Mouse (Mus musculus) midbrain, embryonic 11.5 days (tissue): ENCODE data around the gene Fndc3b. TPM values are rescaled to one million over a fixed set of nuclear protein-coding genes. Genes with fewer than 3 reads are reported as not detected.

Experiments
- ATAC-seq: fragments of 200-750 bp; cut with Nextera tagmentation; 2 replicates; pipeline ENCODE4 v1.8.0; 2017; ENCODE audit warnings: moderate TSS enrichment, moderate library complexity; ENCODE audit not compliant: low FRiP score
- DNase-seq: peaks from one replicate; pipeline ENCODE4 v3.0.0; 2015; ENCODE audit warnings: low spot score; ENCODE audit errors: missing footprints
- H3K27ac ChIP-seq: fragments of 300-500 bp; sonication (generic); 2 replicates; pipeline ENCODE4 v1.5.1; 2014; ENCODE audit warnings: low read depth, low read length
- H3K27me3 ChIP-seq: fragments of 300-500 bp; sonication (generic); 2 replicates; pipeline ENCODE4 v1.6.1; 2014; ENCODE audit warnings: mild to moderate bottlenecking, low read length, moderate library complexity, mixed read lengths; ENCODE audit not compliant: control insufficient read depth, insufficient read depth
- H3K36me3 ChIP-seq: fragments of 300-500 bp; sonication (generic); 2 replicates; pipeline ENCODE4 v1.6.1; 2014; ENCODE audit warnings: mild to moderate bottlenecking, low read length, moderate library complexity, mixed read lengths; ENCODE audit not compliant: control insufficient read depth, insufficient read depth
- H3K4me1 ChIP-seq: fragments of 300-500 bp; sonication (generic); 2 replicates; pipeline ENCODE4 v1.6.1; 2014; ENCODE audit warnings: low read length; ENCODE audit not compliant: control insufficient read depth, insufficient read depth
- H3K4me2 ChIP-seq: fragments of 300-500 bp; sonication (generic); 2 replicates; pipeline ENCODE4 v1.6.1; 2014; ENCODE audit warnings: mild to moderate bottlenecking, moderate library complexity
- H3K4me3 ChIP-seq: fragments of 300-500 bp; sonication (generic); 2 replicates; pipeline ENCODE4 v1.5.1; 2014; ENCODE audit warnings: low read depth, low read length
- H3K9ac ChIP-seq: fragments of 300-500 bp; sonication (generic); 2 replicates; pipeline ENCODE4 v1.6.1; 2014; ENCODE audit warnings: low read length
- H3K9me3 ChIP-seq: fragments of 300-500 bp; sonication (generic); 2 replicates; pipeline ENCODE4 v1.6.1; 2016; ENCODE audit warnings: low read length; ENCODE audit not compliant: control insufficient read depth
- WGBS: fragments of 180-500 bp; shearing (Covaris S2); extraction: QIAGEN DNeasy Blood & Tissue Kit; methylation state at CpG from one replicate; pipeline ENCODE4 v1.1.7; 2014; 5-methylcytosine and 5-hydroxymethylcytosine counted together
- polyA plus RNA-seq: library from polyadenylated mRNA; unstranded; fragments of >200 nt; fragmentation: Nextera tagmentation; extraction: Ambion mirVana; gene quantifications from 2 replicates; pipeline ENCODE4 v1.2.1, GENCODE M21; 2014

Gene Fndc3b
- polyA plus RNA-seq, 1 experiment from 2014 or later, result 10.1 TPM

DNA sequence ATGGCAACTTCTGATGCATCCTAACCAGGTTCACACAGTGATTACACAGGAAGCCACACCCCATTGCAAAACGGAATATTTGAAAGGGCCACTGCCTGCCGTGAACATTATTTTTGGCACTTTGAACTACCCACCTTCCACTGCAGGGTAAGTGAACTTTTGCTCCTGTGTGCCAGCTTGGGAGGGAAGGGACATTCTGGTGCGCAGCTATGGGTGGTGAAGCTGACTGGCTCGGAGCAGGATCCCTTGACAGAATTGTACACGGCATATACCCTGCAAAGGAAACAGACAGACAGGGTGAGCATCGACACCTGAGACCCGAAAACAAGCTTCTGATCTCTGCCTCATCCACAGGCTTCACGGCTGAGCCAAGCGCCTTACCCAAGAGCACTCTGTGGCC is 220.2 kb downstream of the Fndc3b start:
- Histone ChIP-seq H3K27ac (no peak overlapping the region), H3K9ac (no peak overlapping the region), H3K9me3 (no peaks in the 10 kb centered on the region), H3K4me3 (no peak overlapping the region), H3K36me3 (no peaks in the 10 kb centered on the region; the same call in none of the 2 replicates), H3K27me3 (no peaks in the 10 kb centered on the region), H3K4me2 (no peak overlapping the region), H3K4me1 (no peaks in the 10 kb centered on the region; the same call in 1 of the 2 replicates)
- ATAC-seq (no peak), DNase-seq (no peak)
- WGBS, result 97% methylated on average over 9 of the region's 9 CpGs

DNA sequence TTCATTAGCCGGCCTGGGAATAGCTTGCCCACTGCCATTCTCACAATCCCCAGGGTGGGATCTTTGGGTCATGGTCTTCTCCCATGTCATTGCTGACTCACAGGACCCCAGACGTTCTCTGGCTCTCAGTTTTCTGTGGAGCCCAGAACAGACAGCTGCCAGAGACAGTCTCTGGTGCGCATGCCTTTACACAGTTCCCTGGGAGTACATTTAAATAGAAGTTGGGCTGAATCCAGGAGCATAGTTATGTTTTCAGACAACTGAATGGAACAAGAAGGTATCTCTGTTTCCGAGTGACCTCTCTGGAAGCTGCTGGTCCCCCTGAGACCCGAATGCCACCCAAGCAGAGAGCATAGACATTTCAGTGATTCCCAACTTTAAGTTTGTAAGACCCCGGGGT is 221.6 kb downstream of the Fndc3b start:
- Histone ChIP-seq H3K4me2 (no peak overlapping the region), H3K4me3 (no peak overlapping the region), H3K27me3 (no peaks in the 10 kb centered on the region), H3K27ac (no peak overlapping the region), H3K9ac (no peak overlapping the region), H3K36me3 (no peaks in the 10 kb centered on the region; the same call in none of the 2 replicates), H3K4me1 (no peaks in the 10 kb centered on the region), H3K9me3 (no peaks in the 10 kb centered on the region)
- DNase-seq (peak; percentile 70), ATAC-seq (no peak)
- 79% methylated on average over 6 of the region's 6 CpGs for WGBS

DNA sequence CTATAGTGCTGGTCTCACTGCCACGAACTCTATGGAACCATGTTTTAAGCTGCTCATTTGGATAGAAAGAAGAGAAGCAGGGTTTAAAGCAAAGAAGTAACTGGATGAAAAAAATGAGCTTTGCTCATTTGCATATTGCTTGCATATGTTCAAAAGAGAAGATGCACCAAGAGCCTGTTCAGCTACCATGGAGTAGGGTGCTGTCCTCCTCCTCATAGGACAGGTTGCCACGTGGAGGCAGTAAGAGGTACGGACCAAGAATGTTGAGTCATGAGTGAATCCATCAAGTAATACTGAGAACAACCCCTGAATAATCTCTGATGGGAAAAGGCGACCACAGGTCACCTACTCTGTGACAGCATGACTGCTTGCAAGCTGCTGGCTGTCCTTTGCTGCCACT is 226.0 kb downstream of the Fndc3b start:
- Histone ChIP-seq H3K4me2 (no peak overlapping the region), H3K9ac (no peak overlapping the region), H3K27ac (no peak overlapping the region), H3K4me3 (no peak overlapping the region), H3K27me3 (no peaks in the 10 kb centered on the region), H3K9me3 (no peaks in the 10 kb centered on the region), H3K36me3 (no peaks in the 10 kb centered on the region; the same call in 1 of the 2 replicates), H3K4me1 (no peaks in the 10 kb centered on the region)
- ATAC-seq (no peak), DNase-seq (no peak)
- WGBS, result 88% methylated on average over 4 of the region's 4 CpGs

DNA sequence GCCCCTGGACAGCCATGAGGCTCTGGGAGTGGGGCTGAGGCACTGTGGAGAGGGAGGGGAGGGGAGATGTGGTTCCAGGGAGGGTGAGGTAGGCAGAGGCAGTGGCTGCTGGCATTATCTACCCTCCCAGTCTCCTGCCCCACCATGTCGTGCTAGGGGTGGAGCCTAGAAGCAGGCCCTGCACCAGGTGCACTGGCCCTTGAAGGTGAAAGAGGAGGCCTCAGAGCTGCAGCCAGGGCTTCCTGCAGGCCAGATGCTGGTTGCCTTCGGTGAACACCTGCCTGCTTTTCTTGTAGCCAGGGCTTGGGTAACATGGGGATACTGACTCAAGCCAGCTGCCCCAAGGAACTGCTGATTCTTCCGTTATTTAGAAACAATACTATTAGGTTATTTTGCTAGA is 226.4 kb downstream of the Fndc3b start:
- H3K27ac ChIP-seq, result no peak overlapping the region
- no peaks in the 10 kb centered on the region for H3K9me3 ChIP-seq
- H3K4me2 ChIP-seq, result no peak overlapping the region
- no peaks in the 10 kb centered on the region; the same call in 1 of the 2 replicates for H3K36me3 ChIP-seq
- no peaks in the 10 kb centered on the region for H3K27me3 ChIP-seq
- no peak for ATAC-seq
- WGBS, result 69% methylated on average over 3 of the region's 3 CpGs
- no peak for DNase-seq
- no peak overlapping the region for H3K4me3 ChIP-seq
- H3K4me1 ChIP-seq, result no peaks in the 10 kb centered on the region
- H3K9ac ChIP-seq, result no peak overlapping the region

DNA sequence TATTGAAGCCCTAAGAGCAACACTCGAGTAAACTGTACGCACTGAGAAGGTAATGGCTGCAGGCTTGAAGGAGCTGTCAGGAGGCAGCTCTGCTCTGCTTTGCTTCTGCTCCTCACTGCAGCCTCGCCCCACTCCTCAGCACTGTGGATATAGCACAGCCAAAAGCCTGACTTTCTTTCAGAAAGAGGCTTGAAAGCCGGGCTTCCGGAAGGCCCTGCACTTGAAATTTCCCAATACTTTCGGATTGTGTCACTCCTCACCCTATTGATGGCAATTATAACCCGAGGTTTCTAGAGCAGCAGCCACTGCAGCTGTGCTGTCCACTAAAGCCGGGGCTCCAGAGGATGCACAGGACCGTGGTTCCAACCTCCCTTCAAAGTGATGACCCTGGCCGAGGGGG is 227.3 kb downstream of the Fndc3b start:
- Histone ChIP-seq H3K27ac (no peak overlapping the region), H3K4me2 (no peak overlapping the region), H3K4me3 (no peak overlapping the region), H3K4me1 (no peaks in the 10 kb centered on the region), H3K27me3 (no peaks in the 10 kb centered on the region), H3K36me3 (no peaks in the 10 kb centered on the region; the same call in 1 of the 2 replicates), H3K9ac (no peak overlapping the region), H3K9me3 (no peaks in the 10 kb centered on the region)
- ATAC-seq (no peak), DNase-seq (peak; percentile 72)
- WGBS, result 87% methylated on average over 10 of the region's 10 CpGs

DNA sequence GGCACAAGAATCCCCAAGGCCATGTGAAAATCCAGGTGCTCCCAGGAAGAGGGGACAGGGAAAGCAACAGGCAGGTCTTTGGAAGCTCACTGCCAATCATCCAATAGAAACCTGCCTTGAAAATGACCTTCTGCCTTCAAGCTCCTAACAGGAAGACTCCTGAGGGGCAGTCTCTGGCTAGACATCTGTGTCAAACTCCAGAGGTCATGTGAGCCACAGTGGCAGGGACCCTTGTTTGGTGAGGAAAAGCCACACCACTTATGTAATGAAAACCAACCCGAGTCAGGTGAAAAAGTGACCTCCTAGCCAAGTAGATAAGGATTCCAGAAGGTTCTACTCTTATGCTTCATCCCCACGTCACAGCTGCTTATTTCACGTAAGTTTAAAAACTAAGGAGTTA is 227.8 kb downstream of the Fndc3b start:
- Histone ChIP-seq H3K36me3 (no peaks in the 10 kb centered on the region; the same call in 1 of the 2 replicates), H3K27me3 (no peaks in the 10 kb centered on the region), H3K9ac (no peak overlapping the region), H3K4me1 (no peaks in the 10 kb centered on the region), H3K4me3 (no peak overlapping the region), H3K9me3 (no peaks in the 10 kb centered on the region), H3K4me2 (no peak overlapping the region), H3K27ac (no peak overlapping the region)
- ATAC-seq (no peak), DNase-seq (peak; percentile 74)
- 86% methylated on average over 3 of the region's 3 CpGs for WGBS

DNA sequence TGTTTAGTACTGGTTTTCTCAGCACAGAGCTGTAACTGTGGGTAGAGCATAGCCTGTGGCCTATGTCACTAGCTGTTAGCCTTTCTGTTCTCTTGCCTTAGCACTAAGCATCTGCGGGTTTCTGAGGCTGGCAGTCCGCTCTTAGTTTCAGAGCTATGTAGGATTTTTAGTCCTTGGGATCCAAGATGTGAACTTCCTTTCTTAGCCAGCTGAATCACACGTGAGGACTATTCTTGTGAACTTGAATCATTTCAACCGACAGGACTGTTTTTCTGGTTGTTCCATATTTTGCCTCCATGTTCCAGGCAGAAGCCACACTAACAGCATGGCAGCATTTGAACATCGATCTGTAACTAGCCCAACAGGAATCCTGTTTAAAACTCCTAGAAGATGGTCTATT is 229.4 kb downstream of the Fndc3b start:
- H3K9me3 ChIP-seq, result no peaks in the 10 kb centered on the region
- 95% methylated on average over 5 of the region's 5 CpGs for WGBS

DNA sequence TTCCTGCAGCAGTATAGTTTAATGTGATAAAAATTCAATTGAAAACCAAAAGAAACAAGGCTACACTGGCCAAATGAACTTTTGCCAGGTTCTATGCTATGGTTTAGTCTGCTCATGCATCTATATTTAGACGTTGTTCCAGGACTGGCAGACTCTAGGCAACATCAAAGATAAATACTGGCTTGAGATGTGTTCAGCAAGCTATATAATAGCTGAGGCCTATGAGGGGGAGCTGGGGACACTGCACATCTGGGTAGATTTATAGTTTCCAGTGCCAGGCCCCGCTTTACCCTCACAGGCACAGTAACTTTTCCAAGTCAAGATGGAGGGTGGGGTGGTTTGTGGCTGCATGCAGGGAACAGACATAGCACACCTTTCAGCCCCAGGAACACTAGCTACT is 231.7 kb downstream of the Fndc3b start:
- no peaks in the 10 kb centered on the region for H3K27me3 ChIP-seq
- H3K9me3 ChIP-seq, result no peaks in the 10 kb centered on the region
- no peak overlapping the region for H3K9ac ChIP-seq
- no peak overlapping the region for H3K4me2 ChIP-seq
- ATAC-seq (no peak), DNase-seq (no peak)
- no peak overlapping the region for H3K4me3 ChIP-seq
- H3K4me1 ChIP-seq, result no peaks in the 10 kb centered on the region
- 92% methylated on average over 2 of the region's 2 CpGs for WGBS
- H3K36me3 ChIP-seq, result no peaks in the 10 kb centered on the region
- H3K27ac ChIP-seq, result no peak overlapping the region

More for the DNA sequence above, 229.4 kb downstream of the Fndc3b start:
- Histone ChIP-seq H3K27ac (no peak overlapping the region), H3K9ac (no peak overlapping the region), H3K4me2 (no peak overlapping the region), H3K4me1 (no peaks in the 10 kb centered on the region), H3K36me3 (no peaks in the 10 kb centered on the region), H3K4me3 (no peak overlapping the region), H3K27me3 (no peaks in the 10 kb centered on the region)
- DNase-seq (peak; percentile 12), ATAC-seq (no peak)

DNA sequence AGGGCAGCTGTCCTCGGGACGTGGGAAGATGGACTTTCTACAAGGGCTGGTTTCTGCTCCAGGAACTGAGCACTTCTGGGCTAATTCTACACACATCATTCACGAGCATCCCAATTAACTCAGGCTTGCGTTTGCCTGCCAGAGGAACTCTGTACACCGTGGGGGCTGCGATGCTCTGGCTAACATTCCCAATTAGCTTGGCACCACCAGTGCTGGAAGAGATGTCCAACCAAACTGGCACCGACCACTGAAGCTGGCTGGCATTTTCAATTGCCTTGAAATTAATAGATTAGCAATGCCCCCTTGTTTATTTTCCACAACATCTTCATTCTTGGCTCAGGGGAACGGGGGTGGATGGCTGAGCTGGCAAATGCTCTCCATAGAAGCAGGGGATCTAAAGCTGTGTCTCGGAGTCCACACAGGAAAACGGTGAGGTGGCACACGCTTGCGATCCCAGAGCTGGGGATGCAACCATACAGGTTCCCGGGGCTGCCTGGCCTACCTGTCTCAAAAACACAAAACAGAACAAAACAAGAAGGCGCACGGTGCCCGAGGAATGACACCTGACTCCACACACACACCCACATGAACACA is 232.4 kb downstream of the Fndc3b start:
- DNase-seq (peak; percentile 35), ATAC-seq (no peak)
- H3K36me3 ChIP-seq, result no peaks in the 10 kb centered on the region
- no peak overlapping the region for H3K9ac ChIP-seq
- no peaks in the 10 kb centered on the region for H3K27me3 ChIP-seq
- H3K4me3 ChIP-seq, result no peak overlapping the region
- no peaks in the 10 kb centered on the region; the same call in 1 of the 2 replicates for H3K9me3 ChIP-seq
- no peak overlapping the region for H3K27ac ChIP-seq
- WGBS, result 91% methylated on average over 16 of the region's 16 CpGs
- H3K4me1 ChIP-seq, result no peaks in the 10 kb centered on the region
- H3K4me2 ChIP-seq, result no peak overlapping the region
